Mouse (Mus musculus): Measurements from ENCODE around the gene Taf15. TPM values are rescaled to one million over a fixed set of nuclear protein-coding genes. Genes with fewer than 3 reads are reported as not detected.

Taf15 gene
- total and polyA plus RNA-seq, 3 experiments: 29.9 to 106 (median 47.1) TPM

DNA sequence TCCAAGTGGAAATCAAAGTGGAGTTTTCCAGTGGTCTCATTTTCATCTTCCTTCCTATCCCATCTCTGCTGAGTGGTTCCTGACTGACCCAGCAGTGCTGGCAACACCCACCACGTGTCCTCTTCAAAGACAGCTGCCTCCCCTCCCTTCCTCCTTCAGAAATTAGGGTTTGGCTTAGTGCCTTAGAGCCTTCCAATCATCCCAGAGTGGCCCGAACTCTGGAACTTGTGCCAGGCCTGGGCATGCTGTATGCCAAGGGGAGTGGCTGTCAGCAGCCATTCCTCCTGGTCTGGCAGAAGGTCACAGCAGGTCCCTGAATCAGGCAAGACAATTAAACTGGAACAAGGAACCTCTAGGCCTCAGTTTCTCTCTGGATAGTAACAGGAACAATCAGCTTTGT, 6.9 kb upstream of the Taf15 start:
- Histone ChIP-seq H3K9me3 (replicated peaks) (no peaks in the 10 kb centered on the region), H3K36me3 (replicated peaks) (no peaks in the 10 kb centered on the region), H3K4me1 (ENCODE audit: insufficient read depth, low read depth, low read length) (no peaks in the 10 kb centered on the region; the same call in 1 of the 2 replicates), H3K4me3 (ENCODE audit: low read depth, low read length) (no peak overlapping the region), H3K27me3 (ENCODE audit: insufficient read depth, low read length) (peaks cover 37% of the 10 kb centered on the region)
- DNase-seq (ENCODE audit: low spot score) (no peak), ATAC-seq (ENCODE audit: extremely low read depth, insufficient number of reproducible peaks, low FRiP score, poor library complexity, severe bottlenecking) (no peak)
- no peak for TF ChIP-seq POLR2AphosphoS5 (IDR thresholded peaks at IDR 0.05; ENCODE audit: insufficient replicate concordance, low read depth, low read length)
- TF ChIP-seq CTCF (IDR thresholded peaks at IDR 0.05; ENCODE audit: low read depth, low read length): no peak
- TF ChIP-seq GATA2 (IDR thresholded peaks at IDR 0.05; ENCODE audit: borderline replicate concordance, low read depth, low read length): no peak
- no peak for TF ChIP-seq TAL1 (conservative IDR thresholded peaks at IDR 0.05; ENCODE audit: low read depth, low read length)
- TF ChIP-seq GATA1 (IDR thresholded peaks at IDR 0.05; ENCODE audit: borderline replicate concordance, low read length): no peak

- Histone ChIP-seq H3K4me3 (ENCODE audit: low read depth, low read length) (no peak overlapping the region), H3K4me1 (ENCODE audit: insufficient read depth, low read depth, low read length) (peaks cover 6% of the 10 kb centered on the region), H3K9me3 (replicated peaks) (no peaks in the 10 kb centered on the region), H3K36me3 (replicated peaks) (no peaks in the 10 kb centered on the region), H3K27me3 (ENCODE audit: insufficient read depth, low read length) (peaks cover 36% of the 10 kb centered on the region)
- DNase-seq (ENCODE audit: low spot score): no peak
- no peak for TF ChIP-seq GATA2 (IDR thresholded peaks at IDR 0.05; ENCODE audit: borderline replicate concordance, low read depth, low read length)
- no peak for TF ChIP-seq CTCF (IDR thresholded peaks at IDR 0.05; ENCODE audit: low read depth, low read length)
- TF ChIP-seq TAL1 (conservative IDR thresholded peaks at IDR 0.05; ENCODE audit: low read depth, low read length): no peak
- no peak for TF ChIP-seq GATA1 (IDR thresholded peaks at IDR 0.05; ENCODE audit: borderline replicate concordance, low read length)
- TF ChIP-seq POLR2AphosphoS5 (IDR thresholded peaks at IDR 0.05; ENCODE audit: insufficient replicate concordance, low read depth, low read length): no peak
- ATAC-seq (ENCODE audit: extremely low read depth, insufficient number of reproducible peaks, low FRiP score, poor library complexity, severe bottlenecking): no peak
Observed at GRCm38 (mm10) chr11:83467120-83467652, 5.7 kb upstream of the Taf15 start.

- Histone ChIP-seq H3K36me3 (replicated peaks) (no peaks in the 10 kb centered on the region), H3K4me1 (ENCODE audit: insufficient read depth, low read depth, low read length) (peaks cover 10% of the 10 kb centered on the region), H3K27me3 (ENCODE audit: insufficient read depth, low read length) (peaks cover 20% of the 10 kb centered on the region), H3K9me3 (replicated peaks) (no peaks in the 10 kb centered on the region), H3K4me3 (ENCODE audit: low read depth, low read length) (no peak overlapping the region)
- no peak for DNase-seq (ENCODE audit: low spot score)
- ATAC-seq (ENCODE audit: extremely low read depth, insufficient number of reproducible peaks, low FRiP score, poor library complexity, severe bottlenecking): no peak
- TF ChIP-seq GATA1 (IDR thresholded peaks at IDR 0.05; ENCODE audit: borderline replicate concordance, low read length): no peak
- no peak for TF ChIP-seq GATA2 (IDR thresholded peaks at IDR 0.05; ENCODE audit: borderline replicate concordance, low read depth, low read length)
- TF ChIP-seq CTCF (IDR thresholded peaks at IDR 0.05; ENCODE audit: low read depth, low read length): no peak
- TF ChIP-seq TAL1 (conservative IDR thresholded peaks at IDR 0.05; ENCODE audit: low read depth, low read length): no peak
- no peak for TF ChIP-seq POLR2AphosphoS5 (IDR thresholded peaks at IDR 0.05; ENCODE audit: insufficient replicate concordance, low read depth, low read length)
Observed at GRCm38 (mm10) chr11:83468765-83469164, 4.1 kb upstream of the Taf15 start.

GRCm38 (mm10) chr11:83471766-83472165, 1.1 kb upstream of the Taf15 start:
- DNase-seq (ENCODE audit: low spot score): no peak
- Histone ChIP-seq H3K4me1 (ENCODE audit: insufficient read depth, low read depth, low read length) (peaks cover 21% of the 10 kb centered on the region), H3K9me3 (replicated peaks) (no peaks in the 10 kb centered on the region), H3K36me3 (replicated peaks) (peaks cover 10% of the 10 kb centered on the region), H3K27me3 (ENCODE audit: insufficient read depth, low read length) (peaks cover 11% of the 10 kb centered on the region), H3K4me3 (ENCODE audit: low read depth, low read length) (peak overlapping the region; percentile 88; the same call in 1 of the 2 replicates)
- TF ChIP-seq GATA2 (IDR thresholded peaks at IDR 0.05; ENCODE audit: borderline replicate concordance, low read depth, low read length): no peak
- TF ChIP-seq GATA1 (IDR thresholded peaks at IDR 0.05; ENCODE audit: borderline replicate concordance, low read length): no peak
- no peak for TF ChIP-seq CTCF (IDR thresholded peaks at IDR 0.05; ENCODE audit: low read depth, low read length)
- TF ChIP-seq POLR2AphosphoS5 (IDR thresholded peaks at IDR 0.05; ENCODE audit: insufficient replicate concordance, low read depth, low read length): no peak
- TF ChIP-seq TAL1 (conservative IDR thresholded peaks at IDR 0.05; ENCODE audit: low read depth, low read length): no peak
- ATAC-seq (ENCODE audit: extremely low read depth, insufficient number of reproducible peaks, low FRiP score, poor library complexity, severe bottlenecking): no peak

- Histone ChIP-seq H3K9me3 (replicated peaks) (no peaks in the 10 kb centered on the region), H3K36me3 (replicated peaks) (peaks cover 21% of the 10 kb centered on the region), H3K4me1 (ENCODE audit: insufficient read depth, low read depth, low read length) (peaks cover 24% of the 10 kb centered on the region), H3K27me3 (ENCODE audit: insufficient read depth, low read length) (peaks cover 2% of the 10 kb centered on the region; the same call in 1 of the 2 replicates), H3K4me3 (ENCODE audit: low read depth, low read length) (peak overlapping the region; percentile 88)
- TF ChIP-seq POLR2AphosphoS5 (IDR thresholded peaks at IDR 0.05; ENCODE audit: insufficient replicate concordance, low read depth, low read length) (no peak), GATA1 (IDR thresholded peaks at IDR 0.05; ENCODE audit: borderline replicate concordance, low read length) (no peak), CTCF (IDR thresholded peaks at IDR 0.05; ENCODE audit: low read depth, low read length) (no peak), TAL1 (conservative IDR thresholded peaks at IDR 0.05; ENCODE audit: low read depth, low read length) (no peak), GATA2 (IDR thresholded peaks at IDR 0.05; ENCODE audit: borderline replicate concordance, low read depth, low read length) (no peak)
- peak; percentile 21 for DNase-seq (ENCODE audit: low spot score)
- no peak for ATAC-seq (ENCODE audit: extremely low read depth, insufficient number of reproducible peaks, low FRiP score, poor library complexity, severe bottlenecking)
Observed at GRCm38 (mm10) chr11:83473235-83474016, 540 bp downstream of the Taf15 start.

DNA sequence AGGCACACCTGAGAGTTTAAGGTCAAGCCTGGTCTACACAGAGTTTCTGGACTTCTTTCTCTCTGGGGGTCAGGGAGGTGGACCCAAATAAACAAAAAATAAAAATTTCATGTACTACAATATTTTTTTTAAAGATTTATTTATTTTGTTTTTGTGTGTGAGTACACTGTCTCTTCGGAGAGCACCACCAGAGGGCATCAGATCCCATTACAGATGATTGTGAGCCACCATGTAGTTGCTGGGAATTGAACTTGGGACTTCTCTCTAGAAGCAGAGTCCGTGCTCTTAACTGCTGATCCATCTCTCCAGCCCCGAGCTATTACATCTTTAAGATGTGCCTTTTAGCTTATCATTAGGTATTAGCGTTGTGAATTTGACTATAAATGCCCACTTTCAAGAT, 18.6 kb downstream of the Taf15 start:
- no peak for TF ChIP-seq TAL1 (conservative IDR thresholded peaks at IDR 0.05; ENCODE audit: low read depth, low read length)
- TF ChIP-seq GATA2 (IDR thresholded peaks at IDR 0.05; ENCODE audit: borderline replicate concordance, low read depth, low read length): no peak
- TF ChIP-seq GATA1 (IDR thresholded peaks at IDR 0.05; ENCODE audit: borderline replicate concordance, low read length): no peak
- TF ChIP-seq POLR2AphosphoS5 (IDR thresholded peaks at IDR 0.05; ENCODE audit: insufficient replicate concordance, low read depth, low read length): no peak
- no peak for TF ChIP-seq CTCF (IDR thresholded peaks at IDR 0.05; ENCODE audit: low read depth, low read length)
- Histone ChIP-seq H3K9me3 (replicated peaks) (no peaks in the 10 kb centered on the region), H3K27me3 (ENCODE audit: insufficient read depth, low read length) (no peaks in the 10 kb centered on the region), H3K4me1 (ENCODE audit: insufficient read depth, low read depth, low read length) (no peaks in the 10 kb centered on the region), H3K4me3 (ENCODE audit: low read depth, low read length) (no peak overlapping the region), H3K36me3 (replicated peaks) (peaks cover 55% of the 10 kb centered on the region)
- DNase-seq (ENCODE audit: low spot score) (no peak), ATAC-seq (ENCODE audit: extremely low read depth, insufficient number of reproducible peaks, low FRiP score, poor library complexity, severe bottlenecking) (no peak)

All from G1E (cell line).